Mouse (Mus musculus): ENCODE data around the gene Txndc15. TPM values are rescaled to one million over a fixed set of nuclear protein-coding genes. Genes with fewer than 3 reads are reported as not detected.

The Txndc15 gene
- polyA plus RNA-seq, 2 experiments: 61.8 to 104 TPM

- Histone ChIP-seq H3K36me3 (ENCODE audit: control insufficient read depth, insufficient read depth, low read length) (no peaks in the 10 kb centered on the region), H3K27me3 (ENCODE audit: control insufficient read depth, insufficient read depth, low read length) (no peaks in the 10 kb centered on the region), H3K4me3 (replicated peaks; ENCODE audit: low read length) (no peak overlapping the region), H3K4me1 (ENCODE audit: control insufficient read depth, insufficient read depth, low read length) (peaks cover 2% of the 10 kb centered on the region; the same call in 1 of the 2 replicates), H3K9ac (ENCODE audit: low read depth, low read length, severe bottlenecking) (no peak overlapping the region), H3K4me2 (replicated peaks; ENCODE audit: low read depth, low read length, severe bottlenecking) (no peak overlapping the region), H3K27ac (replicated peaks; ENCODE audit: low read depth, low read length) (no peak overlapping the region), H3K9me3 (ENCODE audit: control insufficient read depth, low read length) (no peaks in the 10 kb centered on the region)
- WGBS: 68% methylated on average over 8 of the region's 8 CpGs
- no peak for TF ChIP-seq POLR2A (IDR thresholded peaks at IDR 0.05; ENCODE audit: borderline replicate concordance, extremely low read depth, insufficient read depth, insufficient read length)
- ATAC-seq (ENCODE audit: low FRiP score, low read depth) (no peak), DNase-seq (ENCODE audit: low spot score) (no peak)
These were observed 27.9 kb downstream of the Txndc15 start for GRCm38 (mm10) chr13:55742306-55742705.

GRCm38 (mm10) chr13:55754380-55754779 lies 39.9 kb downstream of the Txndc15 start:
- no peaks in the 10 kb centered on the region for H3K9me3 ChIP-seq (ENCODE audit: control insufficient read depth, low read length)
- H3K4me1 ChIP-seq (ENCODE audit: control insufficient read depth, insufficient read depth, low read length): peaks cover 24% of the 10 kb centered on the region
- H3K36me3 ChIP-seq (ENCODE audit: control insufficient read depth, insufficient read depth, low read length): no peaks in the 10 kb centered on the region
- H3K4me3 ChIP-seq (replicated peaks; ENCODE audit: low read length): no peak overlapping the region
- no peak overlapping the region for H3K9ac ChIP-seq (ENCODE audit: low read depth, low read length, severe bottlenecking)
- no peak overlapping the region for H3K27ac ChIP-seq (replicated peaks; ENCODE audit: low read depth, low read length)
- 41% methylated on average over 13 of the region's 13 CpGs for WGBS
- no peaks in the 10 kb centered on the region for H3K27me3 ChIP-seq (ENCODE audit: control insufficient read depth, insufficient read depth, low read length)
- no peak for TF ChIP-seq POLR2A (IDR thresholded peaks at IDR 0.05; ENCODE audit: borderline replicate concordance, extremely low read depth, insufficient read depth, insufficient read length)
- no peak for ATAC-seq (ENCODE audit: low FRiP score, low read depth)
- H3K4me2 ChIP-seq (replicated peaks; ENCODE audit: low read depth, low read length, severe bottlenecking): no peak overlapping the region
- DNase-seq (ENCODE audit: low spot score): no peak

- Histone ChIP-seq H3K9ac (ENCODE audit: low read depth, low read length, severe bottlenecking) (peak overlapping the region; percentile 42; the same call in 1 of the 2 replicates), H3K9me3 (ENCODE audit: control insufficient read depth, low read length) (no peaks in the 10 kb centered on the region), H3K27ac (replicated peaks; ENCODE audit: low read depth, low read length) (peak overlapping the region; percentile 50; the same call in 1 of the 2 replicates), H3K36me3 (ENCODE audit: control insufficient read depth, insufficient read depth, low read length) (no peaks in the 10 kb centered on the region), H3K27me3 (ENCODE audit: control insufficient read depth, insufficient read depth, low read length) (no peaks in the 10 kb centered on the region), H3K4me2 (replicated peaks; ENCODE audit: low read depth, low read length, severe bottlenecking) (peak overlapping the region; percentile 27), H3K4me1 (ENCODE audit: control insufficient read depth, insufficient read depth, low read length) (peaks cover 23% of the 10 kb centered on the region), H3K4me3 (replicated peaks; ENCODE audit: low read length) (no peak overlapping the region; the same call in 1 of the 2 replicates)
- 13% methylated on average over 8 of the region's 8 CpGs for WGBS
- ATAC-seq (ENCODE audit: low FRiP score, low read depth) (peak; percentile 49; the same call in 1 of the 2 replicates), DNase-seq (ENCODE audit: low spot score) (no peak)
- no peak for TF ChIP-seq POLR2A (IDR thresholded peaks at IDR 0.05; ENCODE audit: borderline replicate concordance, extremely low read depth, insufficient read depth, insufficient read length)
These were observed 42.3 kb downstream of the Txndc15 start for GRCm38 (mm10) chr13:55756789-55757188.

GRCm38 (mm10) chr13:55757645-55758044 lies 43.2 kb downstream of the Txndc15 start:
- Histone ChIP-seq H3K4me2 (replicated peaks; ENCODE audit: low read depth, low read length, severe bottlenecking) (no peak overlapping the region), H3K9me3 (ENCODE audit: control insufficient read depth, low read length) (no peaks in the 10 kb centered on the region), H3K4me1 (ENCODE audit: control insufficient read depth, insufficient read depth, low read length) (peaks cover 23% of the 10 kb centered on the region), H3K9ac (ENCODE audit: low read depth, low read length, severe bottlenecking) (no peak overlapping the region), H3K36me3 (ENCODE audit: control insufficient read depth, insufficient read depth, low read length) (no peaks in the 10 kb centered on the region), H3K4me3 (replicated peaks; ENCODE audit: low read length) (no peak overlapping the region), H3K27me3 (ENCODE audit: control insufficient read depth, insufficient read depth, low read length) (no peaks in the 10 kb centered on the region), H3K27ac (replicated peaks; ENCODE audit: low read depth, low read length) (no peak overlapping the region)
- ATAC-seq (ENCODE audit: low FRiP score, low read depth) (no peak), DNase-seq (ENCODE audit: low spot score) (no peak)
- WGBS: 75% methylated on average over 6 of the region's 6 CpGs
- no peak for TF ChIP-seq POLR2A (IDR thresholded peaks at IDR 0.05; ENCODE audit: borderline replicate concordance, extremely low read depth, insufficient read depth, insufficient read length)

GRCm38 (mm10) chr13:55760576-55760975 lies 46.1 kb downstream of the Txndc15 start:
- no peaks in the 10 kb centered on the region for H3K27me3 ChIP-seq (ENCODE audit: control insufficient read depth, insufficient read depth, low read length)
- no peak for TF ChIP-seq POLR2A (IDR thresholded peaks at IDR 0.05; ENCODE audit: borderline replicate concordance, extremely low read depth, insufficient read depth, insufficient read length)
- H3K36me3 ChIP-seq (ENCODE audit: control insufficient read depth, insufficient read depth, low read length): no peaks in the 10 kb centered on the region
- H3K4me2 ChIP-seq (replicated peaks; ENCODE audit: low read depth, low read length, severe bottlenecking): no peak overlapping the region; the same call in 1 of the 2 replicates
- WGBS: 51% methylated on average over 10 of the region's 10 CpGs
- no peak for DNase-seq (ENCODE audit: low spot score)
- H3K27ac ChIP-seq (replicated peaks; ENCODE audit: low read depth, low read length): no peak overlapping the region
- no peak overlapping the region for H3K4me3 ChIP-seq (replicated peaks; ENCODE audit: low read length)
- H3K4me1 ChIP-seq (ENCODE audit: control insufficient read depth, insufficient read depth, low read length): peaks cover 19% of the 10 kb centered on the region
- peak overlapping the region; percentile 31; the same call in 1 of the 2 replicates for H3K9ac ChIP-seq (ENCODE audit: low read depth, low read length, severe bottlenecking)
- ATAC-seq (ENCODE audit: low FRiP score, low read depth): no peak
- no peaks in the 10 kb centered on the region for H3K9me3 ChIP-seq (ENCODE audit: control insufficient read depth, low read length)

GRCm38 (mm10) chr13:55761486-55761885 lies 47.0 kb downstream of the Txndc15 start:
- Histone ChIP-seq H3K4me2 (replicated peaks; ENCODE audit: low read depth, low read length, severe bottlenecking) (no peak overlapping the region), H3K36me3 (ENCODE audit: control insufficient read depth, insufficient read depth, low read length) (no peaks in the 10 kb centered on the region), H3K27ac (replicated peaks; ENCODE audit: low read depth, low read length) (no peak overlapping the region), H3K27me3 (ENCODE audit: control insufficient read depth, insufficient read depth, low read length) (no peaks in the 10 kb centered on the region), H3K9ac (ENCODE audit: low read depth, low read length, severe bottlenecking) (no peak overlapping the region), H3K4me1 (ENCODE audit: control insufficient read depth, insufficient read depth, low read length) (peaks cover 12% of the 10 kb centered on the region), H3K4me3 (replicated peaks; ENCODE audit: low read length) (no peak overlapping the region), H3K9me3 (ENCODE audit: control insufficient read depth, low read length) (no peaks in the 10 kb centered on the region)
- DNase-seq (ENCODE audit: low spot score) (no peak), ATAC-seq (ENCODE audit: low FRiP score, low read depth) (no peak)
- 43% methylated on average over 10 of the region's 10 CpGs for WGBS
- no peak for TF ChIP-seq POLR2A (IDR thresholded peaks at IDR 0.05; ENCODE audit: borderline replicate concordance, extremely low read depth, insufficient read depth, insufficient read length)

Data from limb, embryonic 14.5 days (tissue).